Mouse (Mus musculus): ENCODE measurements at regions not wholly inside any gene's neighbourhood (a gene's known extent, or its start where the extent isn't known, plus 50 kb on each side); places are given as distances from the start of the nearest gene placed in this dataset.

GRCm38 (mm10) chr10:110548391-110548790 is 92.4 kb upstream of the Nav3 start:
- TF ChIP-seq CTCF (conservative IDR thresholded peaks at IDR 0.05; ENCODE audit: insufficient read depth, insufficient read length, low read depth, low read length) = no peak
- no peak for TF ChIP-seq POLR2A (IDR thresholded peaks at IDR 0.05; ENCODE audit: low read depth, low read length)

Data from kidney, adult 2 months (tissue).